Mouse (Mus musculus) heart, adult 9 months (tissue): ENCODE results near the gene Zcwpw1.

Source experiments
- DNase-seq, 2 experiments: peaks; one replicate each; pipeline ENCODE4 v3.0.0; 2022; ENCODE audit warnings: low spot score in 2 of 2

The Zcwpw1 gene

GRCm38 (mm10) chr5:137784546-137784945, 3.1 kb upstream of the Zcwpw1 start:
- DNase-seq, result no peak

- peak in 1 of 2 experiments; percentile 55 for DNase-seq
Measured at GRCm38 (mm10) chr5:137785164-137786031, 2.2 kb upstream of the Zcwpw1 start.

- peak; percentile 99 for DNase-seq
Measured at GRCm38 (mm10) chr5:137786109-137786942, 1.3 kb upstream of the Zcwpw1 start.

DNA sequence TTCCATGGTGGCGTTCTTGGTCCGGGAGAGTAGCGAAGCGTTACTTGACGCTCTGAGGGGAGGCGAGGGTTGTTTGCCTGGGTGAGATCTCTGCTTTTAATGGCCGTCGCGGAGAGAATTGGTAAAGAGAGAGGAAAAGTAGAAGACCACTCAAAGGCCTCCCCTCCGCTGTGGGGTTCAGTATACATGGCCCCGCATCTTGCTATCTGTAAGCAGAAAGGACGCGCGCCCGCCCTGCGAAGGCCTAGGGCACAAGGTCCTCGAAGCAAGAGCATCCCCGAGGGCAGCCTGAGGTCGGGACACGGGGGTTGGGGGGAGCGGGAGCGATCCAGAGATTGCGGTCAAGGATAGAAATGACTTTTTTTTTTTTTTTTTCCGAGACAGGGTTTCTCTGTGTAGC, 573 bp downstream of the Zcwpw1 start:
- DNase-seq, result no peak

DNA sequence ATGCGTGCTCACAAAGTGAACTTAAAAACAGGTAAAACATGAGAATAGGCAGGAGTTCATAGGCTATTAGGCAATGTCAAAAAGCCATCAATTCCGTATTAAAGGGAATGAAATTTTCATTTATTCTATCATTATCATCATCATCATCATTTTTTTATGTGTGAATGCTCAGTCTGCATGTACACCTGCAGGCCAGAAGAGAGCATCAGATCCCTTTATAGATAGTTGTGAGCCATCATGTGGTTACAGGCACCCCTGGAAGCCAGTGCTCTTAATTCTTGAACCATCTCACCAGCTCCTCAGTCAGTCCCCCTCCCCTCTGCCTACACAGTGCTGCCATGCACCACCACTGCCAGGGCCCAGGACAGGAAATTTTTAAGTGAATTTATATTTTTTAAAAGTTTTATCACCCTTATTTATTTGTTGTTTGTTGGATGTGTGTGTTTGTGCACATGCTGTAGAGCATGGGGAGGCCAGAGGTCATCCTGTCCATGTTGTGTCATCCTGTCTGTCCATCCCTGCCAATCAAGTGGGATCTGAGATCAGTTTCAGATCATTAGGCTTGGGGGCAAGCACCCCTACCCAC, 1.4 kb downstream of the Zcwpw1 start:
- no peak for DNase-seq

- DNase-seq, result no peak
Measured at GRCm38 (mm10) chr5:137791553-137791952, 4.0 kb downstream of the Zcwpw1 start.

- DNase-seq, result no peak
Measured at GRCm38 (mm10) chr5:137796606-137797005, 9.0 kb downstream of the Zcwpw1 start.

GRCm38 (mm10) chr5:137800917-137801316, 13.3 kb downstream of the Zcwpw1 start:
- no peak for DNase-seq

GRCm38 (mm10) chr5:137806158-137806557, 18.6 kb downstream of the Zcwpw1 start:
- no peak for DNase-seq

GRCm38 (mm10) chr5:137808316-137808715, 20.7 kb downstream of the Zcwpw1 start:
- DNase-seq, result no peak

- no peak for DNase-seq
Measured at GRCm38 (mm10) chr5:137817466-137818222, 30.0 kb downstream of the Zcwpw1 start.

DNA sequence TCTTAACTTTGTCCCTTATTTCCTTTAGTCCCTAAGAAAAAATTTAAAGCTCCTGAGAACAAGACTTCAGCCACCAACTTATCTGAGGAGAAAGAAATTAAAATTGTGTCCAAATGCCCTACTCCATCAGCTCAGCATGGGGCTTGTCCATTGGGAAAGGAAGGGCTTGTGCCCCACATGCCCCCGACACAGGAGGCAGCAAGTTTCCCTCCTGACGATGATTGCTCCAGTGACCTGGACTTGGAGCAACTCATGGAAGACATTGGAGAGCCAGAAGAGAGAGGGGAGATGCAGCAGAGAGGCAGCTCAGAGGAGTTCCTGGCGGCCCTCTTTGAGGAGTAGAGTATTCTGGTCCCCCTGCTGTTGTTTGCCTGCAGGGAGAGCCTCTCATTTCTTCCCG, 34.5 kb downstream of the Zcwpw1 start:
- DNase-seq, result no peak

DNA sequence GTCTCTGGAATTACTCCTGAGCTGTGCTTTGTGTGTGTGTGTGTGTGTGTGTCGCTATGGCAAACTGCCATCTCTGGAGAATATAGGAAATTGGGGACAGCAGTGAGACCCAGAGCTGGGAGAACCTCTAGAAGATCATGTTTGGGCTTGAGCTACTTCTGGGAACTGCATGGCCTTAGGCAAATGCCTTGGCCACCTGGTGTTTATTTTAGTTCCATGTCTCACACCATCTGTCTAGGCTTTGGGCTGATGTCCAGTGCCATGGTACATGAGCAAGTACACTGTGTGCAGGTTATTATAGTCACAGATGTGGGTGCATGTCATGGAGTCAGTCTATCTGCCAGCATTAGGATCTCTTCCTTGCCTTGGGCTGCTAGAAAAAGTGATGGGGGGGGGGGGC, 35.0 kb downstream of the Zcwpw1 start:
- no peak for DNase-seq

- DNase-seq, result no peak
Measured at GRCm38 (mm10) chr5:137823455-137824045, 36.0 kb downstream of the Zcwpw1 start.

DNA sequence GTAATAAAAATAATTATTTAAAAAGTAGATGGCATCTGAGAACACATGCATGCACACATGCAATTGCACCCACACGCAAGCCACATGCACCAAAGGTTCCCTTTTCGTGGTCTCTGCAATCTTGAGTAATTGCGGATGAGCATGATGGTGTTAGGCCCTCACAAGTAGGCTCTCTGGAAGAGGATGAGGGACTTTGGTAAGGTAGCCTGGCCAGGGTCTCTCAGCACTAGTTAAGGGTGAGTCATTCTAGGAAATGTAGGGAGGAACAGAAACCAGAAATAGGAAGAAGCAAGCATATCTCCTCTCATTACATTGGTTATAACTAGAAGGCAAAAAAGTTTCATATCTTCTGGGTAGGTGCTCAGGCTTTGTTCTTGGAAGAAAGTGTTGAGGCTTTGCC, 37.4 kb downstream of the Zcwpw1 start:
- no peak for DNase-seq

GRCm38 (mm10) chr5:137825971-137826370, 38.4 kb downstream of the Zcwpw1 start:
- no peak for DNase-seq

GRCm38 (mm10) chr5:137826421-137826820, 38.8 kb downstream of the Zcwpw1 start:
- no peak for DNase-seq

DNA sequence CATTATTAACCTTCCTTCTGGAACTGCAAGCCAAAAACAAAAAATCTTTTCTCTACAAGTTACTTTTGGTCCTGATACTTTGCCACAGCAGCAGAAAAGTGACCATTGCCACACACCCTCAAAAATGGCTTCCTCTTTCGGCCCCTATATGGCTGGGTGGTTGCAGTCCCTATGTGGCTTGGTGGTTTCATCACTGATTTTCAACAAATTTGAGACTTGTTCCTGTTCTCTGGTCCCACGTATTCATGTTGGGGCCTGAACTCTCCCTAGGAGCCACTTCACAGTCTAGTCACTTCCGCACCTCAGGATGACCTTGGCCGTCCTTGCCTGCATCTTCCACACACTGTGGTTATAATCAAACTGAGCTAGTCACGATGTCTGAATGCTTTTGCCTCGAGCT, 41.1 kb downstream of the Zcwpw1 start:
- no peak for DNase-seq

- DNase-seq, result peak; percentile 11 to 29
Measured at GRCm38 (mm10) chr5:137830238-137830637, 42.6 kb downstream of the Zcwpw1 start.

- DNase-seq, result no peak
Measured at GRCm38 (mm10) chr5:137831106-137831505, 43.5 kb downstream of the Zcwpw1 start.

GRCm38 (mm10) chr5:137831506-137831905, 43.9 kb downstream of the Zcwpw1 start:
- peak in 1 of 2 experiments; percentile 27 for DNase-seq
